Mouse (Mus musculus) MEL (cell line): ENCODE data around the gene Mmp23. TPM values are rescaled to one million over a fixed set of nuclear protein-coding genes. Genes with fewer than 3 reads are reported as not detected.

ENCODE experiments used
- DNase-seq: peaks from one replicate; pipeline ENCODE4 v3.0.0; 2011; ENCODE audit warnings: low read depth, low spot score
- H3K27ac ChIP-seq: 2 replicates; pipeline ENCODE4 v1.5.1; 2012; ENCODE audit warnings: low read depth, mild to moderate bottlenecking, control low read depth, low read length, moderate library complexity; ENCODE audit not compliant: control insufficient read depth
- H3K27me3 ChIP-seq, 2 experiments: fragments of 150-350 bp in 1 of 2; sonication (generic) in 1 of 2; 2 replicates each; pipeline ENCODE4 v1.6.1; 2012; ENCODE audit warnings: low read length in 2 of 2, mild to moderate bottlenecking in 2 of 2, improper control_type of control experiment in 1 of 2, moderate library complexity in 1 of 2; ENCODE audit not compliant: insufficient read depth in 2 of 2, control insufficient read depth in 1 of 2
- H3K36me3 ChIP-seq, 2 experiments: 2 replicates each; pipeline ENCODE4 v1.6.1; 2012 to 2014; ENCODE audit warnings: low read length in 2 of 2, improper control_type of control experiment in 1 of 2, inconsistent platforms in 1 of 2, mild to moderate bottlenecking in 1 of 2; ENCODE audit not compliant: insufficient read depth in 2 of 2, control insufficient read depth in 1 of 2
- H3K4me1 ChIP-seq, 2 experiments: fragments of 150-350 bp in 1 of 2; sonication (generic) in 1 of 2; 2 replicates each; pipeline ENCODE4 v1.6.1; 2012; ENCODE audit warnings: low read length in 2 of 2, improper control_type of control experiment in 1 of 2, mild to moderate bottlenecking in 1 of 2; ENCODE audit not compliant: insufficient read depth in 2 of 2, control insufficient read depth in 1 of 2
- H3K4me3 ChIP-seq, 2 experiments: fragments of 150-350 bp in 1 of 2; sonication (generic) in 1 of 2; 2 replicates each; pipeline ENCODE4 v1.5.1; 2012; ENCODE audit warnings: low read depth in 2 of 2, low read length in 2 of 2, mild to moderate bottlenecking in 2 of 2, moderate library complexity in 2 of 2, control low read depth in 1 of 2, improper control_type of control experiment in 1 of 2; ENCODE audit not compliant: control insufficient read depth in 1 of 2, insufficient read depth in 1 of 2
- H3K79me2 ChIP-seq: 2 replicates; pipeline ENCODE4 v1.6.1; 2012; ENCODE audit warnings: mild to moderate bottlenecking, low read length, moderate library complexity; ENCODE audit not compliant: control insufficient read depth, poor library complexity, insufficient read depth
- H3K9ac ChIP-seq: 2 replicates; pipeline ENCODE4 v1.6.1; 2012; ENCODE audit warnings: low read depth, mild to moderate bottlenecking, control low read depth, low read length, moderate library complexity; ENCODE audit not compliant: control insufficient read depth, poor library complexity, severe bottlenecking
- H3K9me3 ChIP-seq: fragments of 150-350 bp; sonication (generic); replicated peaks from 2 replicates; pipeline ENCODE4 v1.6.1; 2012; ENCODE audit warnings: mild to moderate bottlenecking, low read length, improper control_type of control experiment, moderate library complexity; ENCODE audit not compliant: insufficient read depth
- BHLHE40 ChIP-seq: IDR thresholded peaks from 2 replicates; pipeline ENCODE4 v1.6.1; 2012; ENCODE audit warnings: low read depth, mild to moderate bottlenecking, inconsistent platforms, low read length, improper control_type of control experiment, borderline replicate concordance
- E2F4 ChIP-seq: IDR thresholded peaks from 2 replicates; pipeline ENCODE4 v1.6.1; 2011; ENCODE audit warnings: low read depth, low read length, improper control_type of control experiment, borderline replicate concordance
- ELF1 ChIP-seq: IDR thresholded peaks from 2 replicates; pipeline ENCODE4 v1.6.1; 2014; ENCODE audit warnings: low read depth, mild to moderate bottlenecking, inconsistent platforms, low read length, improper control_type of control experiment, moderate library complexity
- EP300 ChIP-seq, 2 experiments: IDR thresholded peaks; 2 replicates each; pipeline ENCODE4 v1.6.1; 2011; ENCODE audit warnings: improper control_type of control experiment in 2 of 2, low read length in 2 of 2, low read depth in 1 of 2, mild to moderate bottlenecking in 1 of 2
- GATA1 ChIP-seq: IDR thresholded peaks from 2 replicates; pipeline ENCODE4 v1.6.1; 2011; ENCODE audit warnings: low read depth, low read length, improper control_type of control experiment
- JUND ChIP-seq: IDR thresholded peaks from 2 replicates; pipeline ENCODE4 v1.6.1; 2011; ENCODE audit warnings: low read depth, mild to moderate bottlenecking, improper control_type of control experiment, low read length
- KAT2A ChIP-seq: conservative IDR thresholded peaks from 2 replicates; pipeline ENCODE4 v1.6.1; 2012; ENCODE audit warnings: low read depth, low read length, improper control_type of control experiment, inconsistent platforms
- MAFK ChIP-seq: IDR thresholded peaks from 2 replicates; pipeline ENCODE4 v1.6.1; 2011; ENCODE audit warnings: low read depth, mild to moderate bottlenecking, low read length, improper control_type of control experiment, borderline replicate concordance
- MAX ChIP-seq: IDR thresholded peaks from 2 replicates; pipeline ENCODE4 v1.6.1; 2011; ENCODE audit warnings: low read length, improper control_type of control experiment
- MEF2A ChIP-seq: IDR thresholded peaks from 2 replicates; pipeline ENCODE4 v1.6.1; 2014; ENCODE audit warnings: low read depth, mild to moderate bottlenecking, inconsistent platforms, low read length, improper control_type of control experiment; ENCODE audit not compliant: poor library complexity, insufficient replicate concordance, severe bottlenecking; ENCODE audit errors: extremely low read depth
- MXI1 ChIP-seq: IDR thresholded peaks from 2 replicates; pipeline ENCODE4 v1.6.1; 2011; ENCODE audit warnings: mild to moderate bottlenecking, low read depth, low read length, improper control_type of control experiment
- MYC ChIP-seq: IDR thresholded peaks from 2 replicates; pipeline ENCODE4 v1.6.1; 2011; ENCODE audit warnings: low read depth, mild to moderate bottlenecking, low read length, improper control_type of control experiment, moderate library complexity
- NELFE ChIP-seq: IDR thresholded peaks from 2 replicates; pipeline ENCODE4 v1.6.1; 2011; ENCODE audit warnings: low read depth, low read length, improper control_type of control experiment
- POLR2A ChIP-seq, 2 experiments: IDR thresholded peaks; 2 replicates each; pipeline ENCODE4 v1.6.1; 2011 to 2012; ENCODE audit warnings: low read length in 2 of 2, mild to moderate bottlenecking in 2 of 2, control low read depth in 1 of 2, improper control_type of control experiment in 1 of 2, low read depth in 1 of 2, moderate library complexity in 1 of 2; ENCODE audit not compliant: control insufficient read depth in 1 of 2, insufficient read depth in 1 of 2, poor library complexity in 1 of 2
- POLR2AphosphoS2 ChIP-seq: IDR thresholded peaks from 2 replicates; pipeline ENCODE4 v1.6.1; 2011; ENCODE audit warnings: low read length, improper control_type of control experiment
- RCOR1 ChIP-seq: IDR thresholded peaks from 2 replicates; pipeline ENCODE4 v1.6.1; 2012; ENCODE audit warnings: low read depth, mild to moderate bottlenecking, inconsistent platforms, low read length, improper control_type of control experiment
- SMC3 ChIP-seq: IDR thresholded peaks from 2 replicates; pipeline ENCODE4 v1.6.1; 2011; ENCODE audit warnings: low read depth, low read length, improper control_type of control experiment
- TBP ChIP-seq: IDR thresholded peaks from 2 replicates; pipeline ENCODE4 v1.8.0; 2011; ENCODE audit warnings: low read depth, low read length, improper control_type of control experiment
- TCF12 ChIP-seq: IDR thresholded peaks from 2 replicates; pipeline ENCODE4 v1.6.1; 2014; ENCODE audit warnings: low read depth, mild to moderate bottlenecking, inconsistent platforms, low read length, improper control_type of control experiment, moderate library complexity
- UBTF ChIP-seq: IDR thresholded peaks from 2 replicates; pipeline ENCODE4 v1.6.1; 2012; ENCODE audit warnings: low read depth, mild to moderate bottlenecking, inconsistent platforms, low read length, improper control_type of control experiment, moderate library complexity, borderline replicate concordance; ENCODE audit not compliant: insufficient read depth
- ZC3H11A ChIP-seq: IDR thresholded peaks from 2 replicates; pipeline ENCODE4 v1.6.1; 2012; ENCODE audit warnings: low read depth, mild to moderate bottlenecking, inconsistent platforms, low read length, improper control_type of control experiment
- ZMIZ1 ChIP-seq: IDR thresholded peaks from 2 replicates; pipeline ENCODE4 v1.6.1; 2012; ENCODE audit warnings: low read depth, mild to moderate bottlenecking, inconsistent platforms, low read length, improper control_type of control experiment, moderate library complexity
- ZNF384 ChIP-seq: IDR thresholded peaks from 2 replicates; pipeline ENCODE4 v1.6.1; 2012; ENCODE audit warnings: low read depth, mild to moderate bottlenecking, inconsistent platforms, low read length, improper control_type of control experiment
- polyA plus RNA-seq, 2 experiments: library from polyadenylated mRNA; stranded (reverse) in 1 of 2; unstranded in 1 of 2; fragments of >175 nt in 1 of 2; fragments of >200 nt in 1 of 2; gene quantifications; 2 replicates each; pipeline versions ENCODE4 v1.2.1 to v1.2.4; 2012; ENCODE audit warnings: low replicate concordance in 2 of 2, low read depth in 1 of 2; ENCODE audit not compliant: insufficient read length in 2 of 2, insufficient read depth in 1 of 2, missing spikeins in 1 of 2
- total RNA-seq: library from RNA; depleted of rRNA; stranded (reverse); fragments of 300-350 nt; gene quantifications from 2 replicates; pipeline ENCODE4 v1.2.3, GENCODE M21; 2012

The Mmp23 gene
- total and polyA plus RNA-seq, 3 experiments: 1.6 to 2.4 TPM; not detected in 1

- DNase-seq: no peak
- Histone ChIP-seq H3K27ac (no peak overlapping the region), H3K79me2 (no peaks in the 10 kb centered on the region), H3K9ac (no peak overlapping the region), H3K4me1 (no peaks in the 10 kb centered on the region), H3K36me3 (peaks cover 0 to 1% of the 10 kb centered on the region in 2 experiments; a peak in 2 of 4 replicates), H3K9me3 (no peaks in the 10 kb centered on the region), H3K4me3 (no peak overlapping the region), H3K27me3 (no peaks in the 10 kb centered on the region)
- TF ChIP-seq MXI1 (no peak), EP300 (IDR thresholded peaks at IDR 0.05; ENCODE audit: low read depth in 1 of 2, low read length in 2 of 2) (no peak), GATA1 (no peak), POLR2A (IDR thresholded peaks at IDR 0.05; ENCODE audit: control insufficient read depth in 1 of 2, insufficient read depth in 1 of 2, low read depth in 1 of 2, low read length in 2 of 2, poor library complexity in 1 of 2) (no peak), E2F4 (no peak), TBP (no peak), UBTF (no peak), MAX (no peak), MEF2A (no peak), NELFE (no peak), BHLHE40 (no peak), POLR2AphosphoS2 (no peak)
These were observed 39.9 kb downstream of the Mmp23 start for GRCm38 (mm10) chr4:155613264-155613663.

GRCm38 (mm10) chr4:155611860-155612259 lies 41.3 kb downstream of the Mmp23 start:
- Histone ChIP-seq H3K9me3 (no peaks in the 10 kb centered on the region), H3K4me3 (no peak overlapping the region)
- no peak for TF ChIP-seq TBP
- TF ChIP-seq ZMIZ1: no peak
- TF ChIP-seq MYC: no peak
- no peak for TF ChIP-seq SMC3
- TF ChIP-seq MAFK: no peak
- no peak for TF ChIP-seq ZC3H11A
- no peak for TF ChIP-seq MEF2A
- TF ChIP-seq ELF1: no peak
- no peak for TF ChIP-seq KAT2A
- TF ChIP-seq RCOR1: no peak
- no peak for TF ChIP-seq JUND
- TF ChIP-seq TCF12: no peak
- TF ChIP-seq ZNF384: no peak
- TF ChIP-seq, all 39 proteins: peak for 0
- Histone ChIP-seq H3K9ac (no peak overlapping the region), H3K36me3 (peaks cover 0 to 1% of the 10 kb centered on the region in 2 experiments; a peak in 1 of 4 replicates), H3K4me1 (no peaks in the 10 kb centered on the region), H3K79me2 (no peaks in the 10 kb centered on the region), H3K27ac (no peak overlapping the region), H3K27me3 (no peaks in the 10 kb centered on the region)
- DNase-seq: no peak
